Mouse (Mus musculus) forebrain, postnatal 0 days (tissue): ENCODE measurements around the gene Arpc1a. TPM values are rescaled to one million over a fixed set of nuclear protein-coding genes. Genes with fewer than 3 reads are reported as not detected.

Experiments
- ATAC-seq: fragments of 200-750 bp; cut with Nextera tagmentation; 2 replicates; pipeline ENCODE4 v1.8.0; 2017; ENCODE audit warnings: mild to moderate bottlenecking, moderate library complexity
- DNase-seq: peaks from one replicate; pipeline ENCODE4 v3.0.0-alpha.2; 2015
- H3K27ac ChIP-seq: fragments of 300-500 bp; sonication (generic); 2 replicates; pipeline ENCODE4 v1.5.1; 2014; ENCODE audit warnings: low read depth, mild to moderate bottlenecking, antibody characterized with exemption, low read length, moderate library complexity, mixed read lengths
- H3K27me3 ChIP-seq: fragments of 300-500 bp; sonication (generic); 2 replicates; pipeline ENCODE4 v1.6.1; 2014; ENCODE audit warnings: mild to moderate bottlenecking, low read length, mixed read lengths; ENCODE audit not compliant: insufficient read depth
- H3K36me3 ChIP-seq: fragments of 300-500 bp; sonication (generic); 2 replicates; pipeline ENCODE4 v1.6.1; 2014; ENCODE audit warnings: mild to moderate bottlenecking, moderate library complexity; ENCODE audit not compliant: insufficient read depth
- H3K4me1 ChIP-seq: fragments of 300-500 bp; sonication (generic); 2 replicates; pipeline ENCODE4 v1.6.1; 2014; ENCODE audit warnings: antibody characterized with exemption; ENCODE audit not compliant: insufficient read depth
- H3K4me2 ChIP-seq: fragments of 300-500 bp; sonication (generic); 2 replicates; pipeline ENCODE4 v1.6.1; 2014; ENCODE audit warnings: low read depth, mild to moderate bottlenecking, moderate library complexity
- H3K4me3 ChIP-seq: fragments of 300-500 bp; sonication (generic); 2 replicates; pipeline ENCODE4 v1.5.1; 2014; ENCODE audit warnings: low read depth, low read length, mixed read lengths
- H3K9ac ChIP-seq: fragments of 300-500 bp; sonication (generic); 2 replicates; pipeline ENCODE4 v1.6.1; 2014; ENCODE audit warnings: mild to moderate bottlenecking
- H3K9me3 ChIP-seq: fragments of 300-500 bp; sonication (generic); 2 replicates; pipeline ENCODE4 v1.6.1; 2016; ENCODE audit warnings: low read length
- CTCF ChIP-seq: sonication (generic); IDR thresholded peaks from 2 replicates; pipeline ENCODE4 v1.5.1; 2016; ENCODE audit warnings: antibody characterized with exemption, control low read depth, low read depth
- WGBS: fragments of 180-500 bp; shearing (Covaris S2); extraction: QIAGEN DNeasy Blood & Tissue Kit; methylation state at CpG from one replicate; pipeline ENCODE4 v1.1.7; 2014; 5-methylcytosine and 5-hydroxymethylcytosine counted together
- polyA plus RNA-seq: library from polyadenylated mRNA; unstranded; fragments of >200 nt; fragmentation: Nextera tagmentation; extraction: Ambion mirVana; gene quantifications from 2 replicates; pipeline ENCODE4 v1.2.1, GENCODE M21; 2015
- total RNA-seq: library from RNA; depleted of rRNA; stranded (reverse); fragments of >200 nt; gene quantifications from 2 replicates; pipeline ENCODE4 v1.2.3, GENCODE M21; 2014

Gene Arpc1a
- total and polyA plus RNA-seq, 2 experiments from 2014 or later: 146 to 273 TPM

DNA sequence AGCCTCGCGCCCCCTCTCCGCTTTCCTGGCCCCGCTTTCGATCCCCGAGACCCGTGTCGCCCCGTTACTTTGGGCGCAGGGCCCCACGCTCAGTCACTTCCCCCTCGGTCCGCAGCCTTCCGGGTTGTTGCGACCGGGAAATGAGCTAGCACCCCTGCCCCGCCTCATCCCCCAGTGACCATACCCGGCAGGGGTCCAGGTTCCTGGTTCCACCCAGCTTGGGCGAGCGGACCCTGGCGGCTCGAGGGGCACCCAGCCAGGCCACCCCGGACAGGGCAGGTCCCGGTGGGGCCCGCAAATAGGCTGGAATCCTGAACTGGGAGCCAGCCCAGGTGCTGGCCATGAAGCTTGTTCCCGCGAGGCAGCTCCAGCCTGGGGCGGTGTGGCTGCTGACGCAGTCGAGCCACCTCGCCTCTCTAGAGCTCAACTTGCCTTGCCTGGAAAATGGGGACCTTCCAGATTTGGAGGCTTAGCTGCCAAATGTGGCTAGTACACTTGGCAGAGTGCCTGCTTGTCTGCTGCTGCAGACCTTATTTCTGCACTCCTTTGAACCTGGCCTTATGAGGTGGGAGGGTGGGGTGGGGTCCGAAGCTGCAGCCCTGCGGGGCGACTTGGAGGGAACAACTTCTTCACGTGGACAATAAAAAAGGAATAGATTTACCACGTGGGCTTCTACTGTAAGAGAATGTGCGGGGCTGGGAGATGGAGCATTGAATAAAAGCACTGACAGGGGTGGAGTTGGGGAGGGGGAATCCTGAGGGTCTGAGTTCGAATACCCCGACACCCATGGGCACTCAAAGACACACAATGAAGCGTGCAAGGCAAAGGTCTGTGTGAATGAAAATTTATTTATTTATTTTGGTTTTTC lies 31.2 kb downstream of the Arpc1a start:
- WGBS: 22% methylated on average over 29 of the region's 40 CpGs
- Histone ChIP-seq H3K27ac (no peak overlapping the region), H3K27me3 (peaks cover 7% of the 10 kb centered on the region; the same call in 1 of the 2 replicates), H3K4me1 (no peaks in the 10 kb centered on the region), H3K9ac (peak overlapping the region; percentile 35; the same call in 1 of the 2 replicates), H3K4me2 (peak overlapping the region; percentile 56), H3K4me3 (peak overlapping the region; percentile 43), H3K9me3 (no peaks in the 10 kb centered on the region), H3K36me3 (peaks cover 9% of the 10 kb centered on the region)
- ATAC-seq (peak; percentile 7; the same call in 1 of the 2 replicates), DNase-seq (peak; percentile 41)
- no peak for TF ChIP-seq CTCF

DNA sequence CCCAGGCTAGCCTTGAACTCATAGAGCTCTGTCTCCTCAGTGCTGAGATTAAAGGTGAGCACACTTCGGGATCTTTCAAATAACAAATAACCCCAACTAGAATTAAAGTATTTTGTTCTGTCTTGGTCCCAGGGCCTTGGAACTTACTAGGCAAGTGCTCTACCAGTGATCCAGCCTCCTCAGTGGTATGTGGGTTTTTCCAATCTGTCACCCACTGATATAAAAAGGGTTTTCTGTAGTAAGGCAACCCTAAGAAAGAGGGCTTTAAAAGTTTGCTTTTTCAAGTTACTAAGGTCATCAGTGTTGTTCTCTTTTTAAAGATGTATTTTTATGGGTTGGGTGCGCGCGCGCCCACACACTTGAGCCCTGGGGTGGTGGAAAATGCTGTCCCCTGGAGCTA lies 32.1 kb downstream of the Arpc1a start:
- TF ChIP-seq CTCF: no peak
- Histone ChIP-seq H3K27ac (no peak overlapping the region), H3K9me3 (no peaks in the 10 kb centered on the region), H3K27me3 (peaks cover 7% of the 10 kb centered on the region; the same call in 1 of the 2 replicates), H3K4me1 (no peaks in the 10 kb centered on the region), H3K4me2 (no peak overlapping the region), H3K4me3 (no peak overlapping the region), H3K9ac (no peak overlapping the region), H3K36me3 (no peaks in the 10 kb centered on the region)
- WGBS: 95% methylated on average over 5 of the region's 5 CpGs
- DNase-seq (no peak), ATAC-seq (no peak)

DNA sequence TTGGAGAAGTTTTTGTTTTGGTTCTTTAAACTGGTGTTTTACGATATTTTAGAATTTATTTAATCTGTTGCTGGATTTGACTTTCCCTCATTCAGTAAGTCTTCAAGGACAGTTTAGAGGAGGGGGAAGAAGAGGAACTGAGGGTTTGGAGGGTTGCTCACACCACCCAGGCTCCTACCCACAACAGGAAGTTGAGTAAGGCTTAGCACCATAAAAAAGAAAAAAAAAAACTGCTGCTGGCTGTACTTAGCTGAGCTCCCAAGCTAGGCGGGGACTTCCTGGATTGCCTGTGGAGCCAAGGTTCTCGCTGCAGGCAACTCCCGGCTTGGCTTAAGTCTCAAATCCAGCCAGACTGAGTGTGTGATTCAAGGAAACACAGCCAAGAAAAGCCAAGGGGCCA lies 32.7 kb downstream of the Arpc1a start:
- Histone ChIP-seq H3K9ac (no peak overlapping the region), H3K9me3 (no peaks in the 10 kb centered on the region), H3K27ac (no peak overlapping the region), H3K27me3 (peaks cover 7% of the 10 kb centered on the region; the same call in 1 of the 2 replicates), H3K36me3 (no peaks in the 10 kb centered on the region), H3K4me3 (no peak overlapping the region), H3K4me2 (no peak overlapping the region), H3K4me1 (no peaks in the 10 kb centered on the region)
- 62% methylated on average over 4 of the region's 4 CpGs for WGBS
- DNase-seq: no peak
- no peak for ATAC-seq
- TF ChIP-seq CTCF: no peak

DNA sequence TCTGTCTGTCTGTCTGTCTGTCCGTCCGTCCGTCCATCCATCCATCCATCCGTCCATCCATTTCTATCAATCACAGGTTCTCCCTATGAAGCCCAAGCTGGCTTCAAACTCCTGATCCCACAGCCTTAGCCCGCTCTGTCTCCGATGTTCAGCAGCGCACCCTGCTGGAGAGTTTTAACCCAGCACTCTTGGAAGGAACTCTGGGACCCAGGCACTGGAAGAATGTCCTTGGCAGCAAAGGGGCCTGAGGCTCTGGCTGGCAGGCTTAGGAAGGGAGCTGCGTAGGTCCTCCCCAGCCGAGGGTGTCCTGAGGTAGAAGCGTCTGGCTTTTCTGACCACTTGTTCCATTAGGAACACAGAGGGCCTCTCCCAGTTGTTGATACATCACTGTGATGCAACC lies 33.3 kb downstream of the Arpc1a start:
- Histone ChIP-seq H3K4me2 (no peak overlapping the region), H3K4me1 (no peaks in the 10 kb centered on the region), H3K27me3 (peaks cover 7% of the 10 kb centered on the region; the same call in 1 of the 2 replicates), H3K4me3 (no peak overlapping the region), H3K27ac (no peak overlapping the region), H3K9me3 (no peaks in the 10 kb centered on the region), H3K9ac (no peak overlapping the region), H3K36me3 (no peaks in the 10 kb centered on the region)
- DNase-seq (peak; percentile 44), ATAC-seq (no peak)
- WGBS: 34% methylated on average over 10 of the region's 10 CpGs
- TF ChIP-seq CTCF: peak; percentile 64

DNA sequence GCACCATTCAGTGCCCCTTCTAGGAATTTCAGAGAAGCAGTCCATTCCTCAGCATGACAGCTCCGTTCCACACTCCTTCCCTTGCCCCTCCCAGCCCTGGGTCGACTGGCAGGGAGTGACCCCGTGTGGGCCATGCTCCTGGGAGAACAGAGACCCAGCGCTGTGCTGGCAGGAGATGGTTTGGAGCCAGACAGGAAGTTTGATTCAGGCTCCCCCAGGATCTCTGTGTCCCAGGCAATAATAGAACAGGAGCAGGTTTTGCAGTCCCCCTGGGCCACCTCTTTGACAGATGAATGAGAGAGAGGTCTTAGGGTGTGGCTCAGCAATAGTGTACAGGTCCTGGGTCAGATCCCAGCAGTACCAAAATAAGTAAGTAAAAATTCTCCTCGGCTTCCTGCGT lies 34.4 kb downstream of the Arpc1a start:
- 68% methylated on average over 6 of the region's 6 CpGs for WGBS
- TF ChIP-seq CTCF: no peak

GRCm38 (mm10) chr5:145118461-145118860 lies 34.8 kb downstream of the Arpc1a start:
- H3K4me1 ChIP-seq: no peaks in the 10 kb centered on the region
- no peak overlapping the region for H3K4me2 ChIP-seq
- WGBS: 86% methylated on average over 5 of the region's 5 CpGs
- no peak overlapping the region for H3K27ac ChIP-seq
- H3K9me3 ChIP-seq: no peaks in the 10 kb centered on the region
- ATAC-seq (no peak), DNase-seq (no peak)
- no peak for TF ChIP-seq CTCF
- H3K27me3 ChIP-seq: peaks cover 7% of the 10 kb centered on the region; the same call in 1 of the 2 replicates
- no peak overlapping the region for H3K4me3 ChIP-seq
- H3K9ac ChIP-seq: no peak overlapping the region
- no peaks in the 10 kb centered on the region for H3K36me3 ChIP-seq

More for the DNA sequence above, 34.4 kb downstream of the Arpc1a start:
- Histone ChIP-seq H3K4me1 (no peaks in the 10 kb centered on the region), H3K4me3 (no peak overlapping the region), H3K27me3 (peaks cover 7% of the 10 kb centered on the region; the same call in 1 of the 2 replicates), H3K9ac (no peak overlapping the region), H3K4me2 (no peak overlapping the region), H3K36me3 (no peaks in the 10 kb centered on the region), H3K9me3 (no peaks in the 10 kb centered on the region), H3K27ac (no peak overlapping the region)
- DNase-seq: no peak
- ATAC-seq: no peak

DNA sequence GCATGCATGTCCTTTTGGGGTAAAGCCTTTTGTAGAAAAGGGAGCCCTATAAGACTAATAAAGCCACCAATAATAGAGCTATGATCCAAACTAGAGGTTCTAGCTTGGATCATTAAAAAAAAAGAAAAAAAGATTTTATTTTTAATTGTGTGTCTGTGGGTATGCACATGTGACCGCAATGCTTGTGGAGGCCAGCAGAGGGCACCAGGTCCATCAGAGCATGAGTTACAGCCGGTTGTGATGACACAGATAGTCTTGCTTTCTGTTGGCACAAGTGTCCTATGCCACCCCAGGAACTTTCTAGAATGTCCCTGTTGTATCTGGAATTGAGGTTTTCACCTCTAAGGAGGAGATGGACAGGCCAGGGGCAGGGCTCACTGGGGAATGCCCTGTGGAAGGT lies 35.8 kb downstream of the Arpc1a start:
- WGBS: 86% methylated on average over 2 of the region's 2 CpGs
- Histone ChIP-seq H3K27ac (no peak overlapping the region), H3K36me3 (peaks cover 8% of the 10 kb centered on the region; the same call in 1 of the 2 replicates), H3K4me2 (no peak overlapping the region), H3K4me3 (no peak overlapping the region), H3K4me1 (no peaks in the 10 kb centered on the region), H3K27me3 (peaks cover 7% of the 10 kb centered on the region; the same call in 1 of the 2 replicates), H3K9ac (no peak overlapping the region), H3K9me3 (no peaks in the 10 kb centered on the region)
- DNase-seq: no peak
- ATAC-seq: no peak
- no peak; the same call in 1 of the 2 replicates for TF ChIP-seq CTCF
